Mouse (Mus musculus): Measurements from ENCODE around the gene Wnk4. TPM values are rescaled to one million over a fixed set of nuclear protein-coding genes. Genes with fewer than 3 reads are reported as not detected.

Wnk4 gene
- total RNA-seq (2021): 1 to 10 TPM; 1.5 to 2.5 TPM
- long read RNA-seq, experiment 1: 0 reads
- long read RNA-seq, experiment 2: 0 reads

GRCm38 (mm10) chr11:101259948-101260825 lies at the start of gene Wnk4:
Wnk4 (plus strand) TSS chr11:101260567.
- DNase-seq: peak; percentile 71 to 83

- DNase-seq: peak in 1 of 2 experiments; percentile 20
These were observed 48.4 kb upstream of the Wnk4 start for GRCm38 (mm10) chr11:101211970-101212369.

- no peak for DNase-seq
These were observed 43.4 kb upstream of the Wnk4 start for GRCm38 (mm10) chr11:101216936-101217335.

GRCm38 (mm10) chr11:101218436-101219055 lies 41.8 kb upstream of the Wnk4 start:
- no peak for DNase-seq

GRCm38 (mm10) chr11:101220853-101221252 lies 39.5 kb upstream of the Wnk4 start:
- no peak for DNase-seq

- no peak for DNase-seq
These were observed 38.9 kb upstream of the Wnk4 start for GRCm38 (mm10) chr11:101221306-101221986.

GRCm38 (mm10) chr11:101224337-101224736 lies 36.0 kb upstream of the Wnk4 start:
- DNase-seq: no peak

GRCm38 (mm10) chr11:101225331-101226064 lies 34.9 kb upstream of the Wnk4 start:
- peak in 1 of 2 experiments; percentile 20 for DNase-seq

GRCm38 (mm10) chr11:101226065-101226701 lies 34.2 kb upstream of the Wnk4 start, which contains the start of gene Ezh1:
Ezh1 (minus strand) TSS chr11:101226463.
- DNase-seq: peak; percentile 91 to 93

GRCm38 (mm10) chr11:101229361-101229900 lies 30.9 kb upstream of the Wnk4 start:
- peak; percentile 68 to 78 for DNase-seq

GRCm38 (mm10) chr11:101230061-101230511 lies 30.3 kb upstream of the Wnk4 start:
- peak in 1 of 2 experiments; percentile 30 for DNase-seq

- DNase-seq: no peak
These were observed 29.8 kb upstream of the Wnk4 start for GRCm38 (mm10) chr11:101230526-101230925.

GRCm38 (mm10) chr11:101230991-101231871 lies 29.1 kb upstream of the Wnk4 start:
- DNase-seq: peak; percentile 42 to 56

GRCm38 (mm10) chr11:101232010-101232839 lies 28.1 kb upstream of the Wnk4 start:
- peak in 1 of 2 experiments; percentile 27 for DNase-seq

- DNase-seq: no peak
These were observed 27.1 kb upstream of the Wnk4 start for GRCm38 (mm10) chr11:101233240-101233639.

- DNase-seq: no peak
These were observed 26.2 kb upstream of the Wnk4 start for GRCm38 (mm10) chr11:101234124-101234523.

GRCm38 (mm10) chr11:101235429-101235828 lies 24.9 kb upstream of the Wnk4 start:
- DNase-seq: no peak

GRCm38 (mm10) chr11:101236782-101237181 lies 23.6 kb upstream of the Wnk4 start:
- DNase-seq: no peak
